Mouse (Mus musculus) cerebellum, postnatal 36 days (tissue): ENCODE results near the gene Sp7.

Experiments
- DNase-seq, 2 experiments: peaks; one replicate each; pipeline ENCODE4 v3.0.0; 2021 to 2022; ENCODE audit warnings: mixed read lengths in 2 of 2

Gene Sp7

DNA sequence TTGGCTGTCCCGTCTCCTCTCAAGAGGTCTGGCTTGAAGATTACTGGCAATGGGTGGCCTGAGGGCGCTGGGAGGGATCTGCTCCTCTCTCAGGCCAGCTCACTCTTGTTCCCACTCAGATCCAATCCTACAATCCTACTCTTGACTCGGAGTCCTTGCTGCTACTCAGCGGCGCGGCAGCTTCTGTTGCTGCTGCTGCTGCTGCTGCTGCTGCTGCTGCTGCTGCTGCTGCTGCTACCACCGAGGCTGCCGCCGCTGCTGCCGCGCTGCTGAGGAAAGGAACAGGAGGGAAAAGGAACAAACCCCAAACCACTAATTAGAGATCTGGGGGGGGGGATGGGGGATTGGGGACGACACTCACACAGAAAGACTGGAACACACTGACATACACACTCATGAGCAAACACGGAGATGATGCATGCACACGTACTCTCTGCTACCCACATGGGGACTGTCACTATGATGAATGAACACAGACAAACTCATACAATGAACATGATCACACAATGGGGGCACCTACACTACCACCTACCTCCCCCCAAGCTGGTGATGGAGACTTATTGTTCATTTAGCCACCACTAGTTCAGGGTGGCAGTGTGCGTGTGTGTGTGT lies at the start of gene Sp7:
Gene Sp7, minus strand, starts transcription at position 450 of the 612 bp plus-strand sequence.
- no peak for DNase-seq

- no peak for DNase-seq
These were observed 46.7 kb upstream of the Sp7 start for GRCm38 (mm10) chr15:102413687-102414086.

DNA sequence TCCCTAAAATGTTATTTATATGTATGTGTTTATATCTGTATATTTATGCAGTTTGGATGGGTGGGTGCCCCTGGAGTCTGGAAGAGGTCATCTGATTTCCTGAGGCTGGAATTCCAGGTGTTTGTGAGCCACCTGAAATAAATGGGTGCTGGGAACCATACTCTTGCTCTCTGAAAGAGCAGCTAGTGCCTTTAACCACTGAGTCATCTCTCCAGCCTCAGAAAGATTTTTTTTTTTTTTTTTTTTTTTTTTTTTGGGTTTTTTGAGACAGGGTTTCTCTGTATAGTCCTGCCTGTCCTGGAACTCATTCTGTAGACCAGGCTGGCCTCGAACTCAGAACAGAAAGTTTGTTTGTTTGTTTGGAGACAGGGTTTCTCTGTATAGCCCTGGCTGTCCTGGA lies 44.1 kb upstream of the Sp7 start:
- DNase-seq = no peak

DNA sequence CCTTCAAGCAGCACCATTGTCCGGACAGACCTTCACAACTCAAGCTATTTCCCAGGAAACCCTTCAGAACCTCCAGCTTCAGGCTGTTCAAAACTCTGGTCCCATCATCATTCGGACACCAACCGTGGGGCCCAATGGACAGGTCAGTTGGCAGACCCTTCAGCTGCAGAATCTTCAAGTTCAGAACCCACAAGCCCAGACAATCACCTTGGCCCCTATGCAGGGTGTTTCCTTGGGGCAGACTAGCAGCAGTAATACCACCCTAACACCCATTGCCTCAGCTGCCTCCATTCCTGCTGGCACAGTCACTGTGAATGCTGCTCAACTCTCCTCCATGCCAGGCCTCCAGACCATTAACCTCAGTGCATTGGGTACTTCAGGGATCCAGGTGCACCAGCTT lies 42.3 kb upstream of the Sp7 start:
- DNase-seq = no peak

GRCm38 (mm10) chr15:102408558-102409130 lies 41.7 kb upstream of the Sp7 start:
- no peak for DNase-seq

DNA sequence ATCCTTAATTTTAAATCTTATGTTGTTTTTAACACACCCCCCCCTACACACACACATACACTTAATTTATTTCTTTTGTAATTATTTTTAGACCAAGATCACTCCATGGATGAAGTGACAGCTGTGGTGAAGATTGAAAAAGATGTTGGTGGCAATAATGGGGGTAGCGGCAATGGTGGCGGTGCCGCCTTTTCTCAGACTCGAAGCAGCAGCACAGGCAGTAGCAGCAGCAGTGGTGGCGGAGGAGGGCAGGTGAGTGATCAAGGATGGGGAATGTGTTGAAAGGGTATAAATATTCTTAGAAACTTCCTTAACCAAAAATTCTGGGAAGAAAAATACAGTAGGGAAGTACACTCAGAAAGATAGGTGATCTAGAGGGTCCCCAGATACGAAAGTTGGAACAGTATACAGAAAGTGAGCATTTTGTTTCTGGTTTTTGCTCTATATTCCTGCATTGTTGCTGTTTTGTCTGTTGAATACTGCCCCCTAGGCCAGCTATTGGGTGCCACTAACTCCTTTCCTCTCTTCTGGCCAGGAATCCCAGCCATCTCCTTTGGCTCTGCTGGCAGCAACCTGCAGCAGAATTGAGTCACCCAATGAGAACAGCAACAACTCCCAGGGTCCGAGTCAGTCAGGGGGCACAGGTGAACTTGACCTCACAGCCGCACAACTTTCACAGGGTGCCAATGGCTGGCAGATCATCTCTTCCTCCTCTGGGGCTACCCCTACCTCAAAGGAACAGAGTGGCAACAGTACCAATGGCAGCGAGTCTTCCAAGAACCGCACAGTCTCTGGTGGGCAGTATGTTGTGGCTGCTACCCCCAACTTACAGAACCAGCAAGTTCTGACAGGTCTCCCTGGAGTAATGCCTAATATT lies 40.9 kb upstream of the Sp7 start:
- DNase-seq = no peak

GRCm38 (mm10) chr15:102406912-102407580 lies 40.1 kb upstream of the Sp7 start:
- no peak for DNase-seq

DNA sequence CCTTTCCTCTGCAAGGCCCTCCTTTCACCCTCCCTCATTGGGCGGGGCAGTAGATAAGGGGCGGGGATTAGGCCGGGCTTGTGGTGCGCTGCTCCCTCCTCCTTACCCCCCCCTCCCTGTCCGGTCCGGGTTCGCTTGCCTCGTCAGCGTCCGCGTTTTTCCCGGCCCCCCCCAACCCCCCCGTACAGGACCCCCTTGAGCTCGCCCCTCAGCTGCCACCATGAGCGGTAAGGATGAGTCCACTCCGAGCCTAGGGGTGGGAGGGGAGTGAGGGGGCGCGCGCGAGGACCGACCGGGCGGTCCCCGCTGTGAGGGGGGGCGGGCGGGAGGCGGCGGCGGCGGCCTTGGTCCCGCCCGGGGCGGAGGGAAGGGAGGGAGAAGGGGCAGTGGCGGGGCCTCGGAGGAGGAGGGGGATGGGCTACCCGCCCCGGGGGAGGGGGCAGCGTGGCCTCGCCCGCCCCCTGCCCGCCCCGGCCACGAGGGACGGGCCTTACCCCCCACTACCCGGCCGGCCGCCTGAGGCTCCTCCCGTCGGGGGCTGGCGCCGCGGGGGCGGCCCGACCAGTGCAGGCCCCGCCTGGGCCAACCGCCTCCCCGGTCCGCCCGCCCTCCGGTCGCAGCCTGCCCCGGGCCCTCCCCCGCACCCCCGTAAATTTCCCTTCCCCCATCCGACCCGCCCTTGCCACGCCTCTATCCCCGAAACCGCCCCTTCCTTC lies 39.4 kb upstream of the Sp7 start:
- peak; percentile 48 to 64 for DNase-seq

DNA sequence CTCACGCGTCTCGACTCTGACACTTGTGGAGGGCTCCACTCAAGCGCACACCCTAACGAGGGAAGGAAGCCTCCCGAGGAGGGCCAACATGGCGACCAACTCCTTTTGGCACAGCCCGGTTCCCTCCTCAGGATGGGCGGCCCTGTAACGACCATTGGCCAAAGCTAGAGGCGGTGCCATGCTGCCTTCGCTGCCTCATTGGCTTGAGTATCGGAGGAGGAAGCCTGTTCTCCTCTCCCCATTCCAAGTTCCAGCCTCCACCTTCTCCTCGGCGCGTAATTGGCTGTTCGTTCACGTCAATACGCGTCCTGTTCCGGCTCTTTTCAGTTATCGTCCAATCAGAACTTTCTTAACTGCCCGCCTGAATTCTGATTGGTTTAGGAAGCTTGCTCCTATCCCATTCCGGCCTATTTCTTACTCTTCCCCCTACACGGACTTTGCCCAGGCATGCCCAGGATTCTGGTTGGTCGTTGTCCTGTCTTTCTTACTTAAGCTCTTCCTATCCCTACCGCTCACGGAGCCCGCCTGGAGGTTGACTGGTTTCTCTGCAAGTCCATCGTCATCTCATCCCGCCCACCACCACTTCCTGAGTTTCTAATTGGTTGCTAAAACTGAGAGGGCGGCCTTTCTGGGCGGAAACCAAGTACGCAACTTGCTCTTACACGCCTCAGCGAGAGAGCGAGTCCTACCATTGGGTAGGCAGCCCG lies 38.7 kb upstream of the Sp7 start, which contains the start of gene Sp1:
Gene Sp1, plus strand, starts transcription at position 655 of the 707 bp plus-strand sequence.
- peak; percentile 97 to 99 for DNase-seq

- peak in 1 of 2 experiments; percentile 24 for DNase-seq
These were observed 37.9 kb upstream of the Sp7 start for GRCm38 (mm10) chr15:102404608-102405488.

- no peak for DNase-seq
These were observed 35.2 kb upstream of the Sp7 start for GRCm38 (mm10) chr15:102402210-102402609.

DNA sequence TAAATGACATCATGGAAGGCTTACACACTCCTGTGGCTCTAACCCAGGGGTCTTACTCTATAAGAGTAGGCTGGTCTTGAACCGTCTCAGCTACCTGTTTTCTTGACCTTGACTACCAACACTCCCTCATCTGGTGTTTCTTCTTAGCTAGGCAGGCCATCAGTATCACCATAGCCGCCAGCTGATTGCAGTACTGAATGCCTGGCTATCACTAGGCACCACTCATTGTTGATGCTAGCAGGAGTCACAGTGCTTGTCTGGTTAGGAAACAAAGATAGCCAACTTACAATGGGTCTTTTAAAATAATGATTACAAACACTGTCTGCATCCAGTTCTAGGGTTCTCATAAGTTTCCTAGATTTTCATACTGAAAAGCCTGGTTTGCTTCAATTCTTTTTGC lies 34.3 kb upstream of the Sp7 start:
- no peak for DNase-seq

DNA sequence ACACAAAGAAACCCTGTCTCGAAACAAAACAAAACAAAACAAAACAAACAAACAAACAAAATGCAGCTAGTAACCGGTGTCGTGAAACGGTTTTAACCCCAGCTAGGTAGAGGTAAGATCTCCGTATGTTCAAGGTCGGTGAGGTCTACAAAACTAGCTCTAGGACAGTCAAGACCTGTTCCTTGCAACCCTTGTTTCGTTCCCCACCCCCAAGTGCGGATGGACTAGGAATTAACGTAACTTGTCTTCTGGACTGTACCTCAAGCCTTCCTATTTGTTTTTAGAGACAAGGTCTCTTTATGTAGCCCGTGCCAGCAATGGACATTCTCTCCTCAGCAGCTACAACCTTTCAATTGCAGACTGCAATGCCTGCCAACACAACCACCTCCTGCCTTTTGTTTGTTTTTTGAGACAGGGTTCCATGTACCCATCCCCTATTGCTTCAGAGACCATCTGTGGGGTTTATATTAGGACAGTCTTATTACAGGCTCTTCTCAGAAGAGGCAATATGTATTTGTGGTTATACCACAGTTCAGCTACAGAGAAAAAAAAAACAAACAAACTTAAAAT lies 33.6 kb upstream of the Sp7 start:
- no peak for DNase-seq

GRCm38 (mm10) chr15:102399229-102400221 lies 32.5 kb upstream of the Sp7 start:
- peak; percentile 46 to 48 for DNase-seq

- DNase-seq = no peak
These were observed 31.6 kb upstream of the Sp7 start for GRCm38 (mm10) chr15:102398629-102399028.

DNA sequence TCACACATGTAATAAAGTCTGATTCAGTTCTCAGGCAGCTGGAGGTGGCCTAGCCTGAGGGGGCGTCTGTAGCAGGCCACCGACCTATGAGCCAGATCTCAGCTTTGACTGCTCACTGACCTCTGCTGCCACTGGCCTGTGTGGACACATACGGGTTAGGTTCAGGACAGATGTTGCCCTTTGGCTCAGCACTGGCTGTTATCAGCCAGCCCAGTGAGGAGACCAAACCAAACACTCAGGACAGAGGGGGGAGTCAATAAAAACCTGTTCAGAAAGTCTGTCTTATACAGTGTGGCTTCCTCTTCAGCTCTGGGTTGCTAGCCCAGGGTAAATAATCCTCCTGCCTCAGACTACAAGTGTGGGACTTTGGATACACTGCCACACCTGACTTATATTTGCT lies 28.1 kb upstream of the Sp7 start:
- no peak for DNase-seq

- no peak for DNase-seq
These were observed 26.6 kb upstream of the Sp7 start for GRCm38 (mm10) chr15:102393584-102394014.

DNA sequence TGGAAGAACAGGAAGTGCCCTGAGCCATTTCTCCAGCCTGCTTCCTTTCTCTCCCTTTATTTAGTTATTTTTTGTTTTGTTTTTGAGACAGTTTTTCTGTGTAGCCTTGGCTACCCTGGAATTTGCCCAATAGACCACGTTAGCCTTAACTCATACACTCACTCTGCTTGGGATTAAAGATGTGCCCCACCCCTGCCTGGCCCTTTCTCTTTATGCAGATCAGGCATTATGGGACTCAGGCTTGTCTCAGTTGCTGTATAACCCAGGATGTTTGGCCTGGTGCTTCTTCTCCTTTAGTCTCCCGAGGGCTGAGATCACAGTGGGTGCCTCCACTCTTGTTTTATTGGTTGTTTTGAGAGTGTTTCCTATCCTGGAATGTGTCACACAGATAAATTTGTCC lies 25.5 kb upstream of the Sp7 start:
- DNase-seq = no peak

- DNase-seq = no peak
These were observed 22.0 kb upstream of the Sp7 start for GRCm38 (mm10) chr15:102388942-102389341.
